Mouse (Mus musculus) CD4-positive naive resting alpha-beta T cell, adult 76 days (primary cell): ENCODE measurements around the gene 4930447F04Rik. TPM values are rescaled to one million over a fixed set of nuclear protein-coding genes. Genes with fewer than 3 reads are reported as not detected.

ENCODE experiments used
- total RNA-seq: library from RNA; stranded (reverse); gene quantifications from one replicate; pipeline ENCODE4 v1.2.4, GENCODE M21; 2023

Gene 4930447F04Rik
- total RNA-seq, result not detected

GRCm38 (mm10) chrX:66304124-66304523 is at the start of gene 4930447F04Rik:
TSS of gene 4930447F04Rik (minus strand) at chrX:66304224.

